Mouse (Mus musculus): ENCODE results near the gene Nck2.

DNA sequence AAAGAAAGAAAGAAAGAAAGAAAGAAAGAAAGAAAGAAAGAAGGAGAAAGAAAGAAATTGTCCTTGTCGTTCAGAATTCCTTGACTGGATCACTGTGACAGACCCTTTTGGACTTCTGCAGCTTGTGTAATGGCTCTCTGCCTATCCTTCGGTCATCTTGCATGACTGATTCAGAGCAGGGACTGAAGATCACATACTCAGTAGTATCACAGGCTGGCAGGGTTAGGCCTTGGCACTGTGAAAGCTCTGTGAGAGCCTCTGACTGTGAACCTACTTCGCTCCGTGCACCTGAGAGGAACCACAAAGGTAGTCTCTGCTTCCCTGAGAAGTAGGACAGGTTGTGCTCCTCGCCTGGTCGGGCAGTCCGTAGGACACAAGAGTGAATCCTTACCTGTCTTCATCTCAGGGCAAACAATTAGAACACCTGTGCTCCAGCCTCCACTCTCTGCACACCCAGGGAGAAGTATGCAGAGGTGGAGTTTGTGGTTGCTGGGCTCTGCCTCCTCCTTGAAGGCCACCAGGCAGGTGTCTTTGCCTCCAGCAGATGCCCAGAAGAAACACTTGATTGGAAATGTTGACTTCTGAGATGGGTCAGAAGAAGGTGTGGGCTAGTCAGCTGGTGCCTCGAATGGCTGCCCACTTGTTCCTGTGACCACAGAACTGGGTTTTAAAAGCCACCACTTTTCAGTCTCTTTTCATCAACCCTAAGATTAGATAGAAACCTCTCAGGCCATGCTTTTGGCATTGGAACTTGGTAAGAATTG lies 47.3 kb downstream of the Nck2 start:
- TF ChIP-seq CTCF (IDR thresholded peaks at IDR 0.05; ENCODE audit: borderline replicate concordance, control insufficient read depth, extremely low read depth, insufficient read depth, low read length, poor library complexity) (no peak), POLR2A (IDR thresholded peaks at IDR 0.05; ENCODE audit: control insufficient read depth, extremely low read depth, insufficient read depth, low read length, poor library complexity) (no peak)
